Mouse (Mus musculus): ENCODE results near the gene Ubd.
A peak's percentile ranks its signal among the peaks of the same experiment; 100 is the strongest.
"Not testable (repeated sequence)": the region's sequence is repeated elsewhere in the genome, so short reads cannot be mapped to it uniquely, and the experiment has no call there.

The Ubd gene

GRCm38 (mm10) chr17:37193656-37194055 is at the start of gene Ubd:
TSS of gene Ubd (plus strand) at chr17:37193892.
- DNase-seq (ENCODE audit: low spot score) = no peak

DNA sequence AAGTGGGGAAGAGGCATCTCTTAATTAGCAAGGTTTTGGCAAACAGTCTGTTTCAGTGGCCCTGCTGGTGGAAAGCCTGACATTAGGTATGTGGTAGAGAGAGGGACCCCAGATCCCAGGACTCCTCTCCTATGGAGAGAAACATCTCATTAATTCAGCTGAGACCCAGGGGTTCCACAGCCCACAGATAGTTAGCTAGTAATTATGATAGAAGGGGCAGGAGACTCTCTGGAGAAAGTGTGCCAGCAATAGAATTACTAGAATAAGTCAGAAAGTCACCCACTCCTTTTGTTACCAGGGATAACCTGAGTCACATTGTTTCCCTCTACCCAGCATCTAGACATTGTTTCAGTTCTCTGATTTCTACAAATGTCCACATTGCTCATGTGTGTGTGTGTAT is 32.3 kb upstream of the Ubd start, which contains the start of gene Olfr93:
TSS of gene Olfr93 (minus strand) at position 101 of the 400 bp plus-strand sequence.
- DNase-seq (ENCODE audit: low spot score) = no peak

DNA sequence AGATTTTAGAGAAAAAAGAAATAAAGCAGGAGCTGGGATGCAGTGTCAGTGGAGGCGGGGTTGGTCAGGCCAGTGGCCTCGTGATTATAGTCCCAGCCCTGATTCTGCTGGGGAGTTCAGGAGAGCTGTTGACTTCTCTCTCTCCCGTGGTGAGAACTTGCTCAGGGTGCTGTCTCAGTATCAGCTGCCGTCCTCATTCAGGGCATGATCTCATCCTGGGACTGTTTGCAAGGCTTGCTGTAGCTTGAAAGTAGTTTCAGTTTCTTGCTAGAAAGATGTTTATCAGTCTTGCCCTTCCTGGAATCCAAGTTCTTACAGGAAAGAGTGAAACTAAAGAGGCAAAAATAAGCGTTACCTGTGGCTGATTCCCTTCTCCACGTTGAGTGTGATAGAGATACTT is 8.2 kb upstream of the Ubd start:
- DNase-seq (ENCODE audit: low spot score) = no peak

DNA sequence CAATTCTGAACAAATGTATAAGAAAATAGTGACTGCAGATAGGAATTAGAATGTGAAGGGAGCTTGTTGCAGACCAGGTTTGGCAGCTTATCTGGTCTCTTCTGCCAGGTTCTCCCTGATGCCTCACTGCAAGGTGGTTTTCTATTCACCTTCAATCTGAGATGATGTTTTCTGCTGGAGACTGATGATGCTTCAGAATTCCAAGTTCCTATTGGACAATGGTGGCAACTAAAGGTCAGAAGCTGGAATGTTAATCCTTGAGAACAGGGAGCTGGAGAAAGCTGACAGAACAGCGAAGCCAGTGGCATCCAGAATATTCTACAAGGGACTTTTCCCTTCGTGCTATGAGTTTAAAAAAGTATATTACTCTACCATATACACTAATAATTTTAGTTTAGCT is 3.0 kb upstream of the Ubd start:
- DNase-seq (ENCODE audit: low spot score) = peak; percentile 10

DNA sequence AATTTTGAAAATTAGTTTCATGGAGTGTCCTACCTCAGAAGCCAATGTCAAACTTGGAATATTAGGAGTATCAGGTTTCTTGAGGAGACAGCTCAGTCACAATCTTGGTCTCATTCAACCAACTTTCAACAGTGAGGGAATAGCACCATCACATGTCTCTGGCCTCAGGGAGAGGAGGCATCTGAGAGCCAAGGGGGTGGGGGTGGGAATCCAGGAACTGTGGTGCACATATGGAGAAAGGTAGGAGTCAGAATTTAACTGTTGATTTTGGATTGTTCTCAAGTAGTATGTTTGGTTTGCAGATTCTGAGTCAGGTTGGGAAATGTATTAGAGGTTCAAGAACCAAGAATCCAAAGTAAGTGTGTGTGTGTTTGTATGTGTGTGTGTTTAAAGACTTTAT is 660 bp upstream of the Ubd start:
- no peak for DNase-seq (ENCODE audit: low spot score)

GRCm38 (mm10) chr17:37194782-37195181 is 1.1 kb downstream of the Ubd start:
- DNase-seq (ENCODE audit: low spot score) = no peak

- DNase-seq (ENCODE audit: low spot score) = no peak
Measured at GRCm38 (mm10) chr17:37196845-37197724, 3.4 kb downstream of the Ubd start.

DNA sequence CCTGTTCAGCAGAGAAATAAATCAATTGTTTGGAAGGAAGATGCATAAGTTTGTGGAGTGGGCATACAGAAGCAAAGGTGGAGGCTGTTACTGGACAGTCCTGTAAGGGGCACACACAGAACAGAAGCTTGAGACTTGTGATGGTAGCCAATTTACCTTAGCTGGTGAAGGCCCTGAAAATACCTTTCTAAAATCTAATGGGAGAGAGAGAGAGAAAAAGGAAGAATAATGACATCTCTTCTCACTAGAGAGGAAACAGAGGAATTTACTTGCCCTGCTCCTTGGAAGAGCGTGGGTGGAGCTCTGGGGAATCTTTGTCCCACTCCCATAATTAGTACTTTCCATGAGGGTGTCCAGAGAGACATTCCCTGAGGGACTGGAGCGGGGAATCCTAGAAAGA is 7.2 kb downstream of the Ubd start, which contains the start of gene Olfr94:
TSS of gene Olfr94 (minus strand) at position 101 of the 400 bp plus-strand sequence.
- DNase-seq (ENCODE audit: low spot score) = no peak

DNA sequence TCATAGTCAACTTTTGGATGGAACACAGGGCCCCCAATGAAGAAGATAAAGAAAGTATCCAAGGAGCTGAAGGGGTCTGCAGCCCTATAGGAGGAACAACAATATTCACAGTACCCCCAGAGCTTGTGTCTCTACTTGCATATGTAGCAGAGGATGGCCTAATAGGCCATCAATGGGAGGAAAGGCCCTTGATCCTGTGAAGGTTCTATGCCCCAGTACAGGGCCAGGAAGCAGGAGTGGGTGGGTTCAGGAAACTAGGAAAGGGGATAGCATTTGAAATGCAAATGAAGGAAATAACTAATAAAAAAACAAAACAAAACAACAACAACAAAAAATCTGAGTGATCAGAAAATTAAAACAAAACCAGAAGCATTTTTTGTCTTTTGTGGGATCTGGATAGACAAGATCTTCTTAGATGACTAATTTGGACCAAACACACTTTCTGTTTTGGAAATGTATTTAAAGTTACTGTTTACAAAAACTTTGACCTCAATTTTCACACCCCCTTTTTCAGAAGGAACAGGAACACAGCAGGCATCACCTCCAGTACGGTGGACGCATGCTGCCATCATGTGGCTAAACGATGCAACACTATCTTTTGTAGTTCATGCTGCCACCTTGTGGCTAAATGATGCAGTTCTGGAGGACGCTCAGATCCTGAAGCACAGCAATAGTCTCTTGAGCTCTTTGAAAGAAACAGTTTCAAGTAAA is 9.7 kb downstream of the Ubd start:
- peak; percentile 65 for DNase-seq (ENCODE audit: low spot score)

DNA sequence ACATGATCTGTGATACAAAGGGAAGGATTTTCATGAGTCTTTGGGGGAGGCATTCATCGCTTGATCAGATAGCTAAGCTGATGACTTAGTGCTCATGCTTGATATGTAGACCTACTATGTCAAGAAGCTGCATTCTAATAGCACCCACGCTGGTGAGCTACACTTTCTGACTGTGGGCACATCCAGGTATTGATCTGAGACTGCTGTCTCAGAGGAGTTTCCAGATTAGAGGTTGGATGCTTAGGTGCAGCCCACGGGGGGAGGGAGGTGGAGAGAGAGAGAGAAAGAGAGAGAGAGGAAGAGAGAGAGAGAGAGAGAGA is 10.2 kb downstream of the Ubd start:
- no peak for DNase-seq (ENCODE audit: low spot score)

DNA sequence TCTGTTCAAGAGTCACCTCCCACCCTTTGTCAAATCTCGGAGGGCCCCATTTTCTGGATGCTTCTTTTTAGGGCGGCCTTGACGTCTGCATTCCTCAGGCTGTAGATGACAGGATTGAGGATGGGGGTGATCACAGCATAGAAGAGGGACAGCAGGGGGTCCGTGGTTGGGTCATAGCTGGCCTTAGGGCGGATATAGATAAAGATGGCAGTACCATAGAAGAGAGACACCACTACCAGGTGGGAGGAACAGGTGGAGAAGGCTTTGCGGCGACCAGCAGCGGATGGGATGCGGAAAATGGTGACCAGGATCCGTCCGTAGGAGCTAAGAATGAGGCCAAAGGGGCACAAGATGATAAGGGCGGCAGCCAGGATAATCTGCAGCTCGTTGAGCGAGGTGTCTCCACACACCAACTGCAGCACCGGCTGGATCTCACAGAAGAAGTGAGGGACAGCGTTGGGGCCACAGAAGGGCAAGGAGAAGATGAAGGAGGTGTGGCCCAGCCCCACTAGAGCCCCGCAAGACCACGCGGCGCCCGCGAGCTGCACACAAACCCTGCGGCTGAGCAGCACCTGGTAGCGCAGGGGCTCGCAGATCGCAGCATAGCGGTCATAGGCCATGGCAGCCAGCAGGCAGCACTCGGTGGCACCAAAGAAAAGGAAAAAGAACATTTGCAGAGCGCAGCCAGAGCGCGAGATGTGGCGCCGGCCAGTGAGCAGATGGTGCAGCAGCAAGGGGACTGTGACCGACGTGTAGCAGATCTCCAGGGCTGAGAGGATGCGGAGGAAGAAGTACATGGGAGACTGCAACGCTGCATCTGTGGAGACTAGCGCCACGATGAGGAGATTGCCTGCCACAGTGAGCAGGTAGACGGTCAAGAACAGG is 17.4 kb downstream of the Ubd start:
- DNase-seq (ENCODE audit: low spot score) = no peak

DNA sequence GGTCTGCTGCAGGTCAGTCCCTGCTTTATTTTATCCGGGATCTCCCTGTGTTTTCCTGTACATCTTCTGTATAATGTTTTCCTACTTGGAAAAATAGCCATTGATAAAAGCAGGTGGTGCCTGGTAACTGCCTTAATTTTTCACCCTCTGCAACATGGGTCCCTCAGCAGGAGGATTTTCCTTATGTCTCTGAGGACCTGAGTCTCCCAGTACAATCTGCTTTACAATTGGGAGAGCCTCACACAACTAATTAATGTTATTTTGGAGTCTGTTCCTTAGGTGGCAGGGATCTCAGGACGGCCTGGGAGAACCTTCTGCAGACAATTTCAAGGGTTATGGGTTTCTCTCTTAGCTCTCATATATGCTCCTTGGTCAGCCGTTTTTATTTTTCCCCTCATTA is 19.3 kb downstream of the Ubd start, which contains the start of gene Olfr95:
TSS of gene Olfr95 (minus strand) at position 101 of the 400 bp plus-strand sequence.
- DNase-seq (ENCODE audit: low spot score) = no peak

DNA sequence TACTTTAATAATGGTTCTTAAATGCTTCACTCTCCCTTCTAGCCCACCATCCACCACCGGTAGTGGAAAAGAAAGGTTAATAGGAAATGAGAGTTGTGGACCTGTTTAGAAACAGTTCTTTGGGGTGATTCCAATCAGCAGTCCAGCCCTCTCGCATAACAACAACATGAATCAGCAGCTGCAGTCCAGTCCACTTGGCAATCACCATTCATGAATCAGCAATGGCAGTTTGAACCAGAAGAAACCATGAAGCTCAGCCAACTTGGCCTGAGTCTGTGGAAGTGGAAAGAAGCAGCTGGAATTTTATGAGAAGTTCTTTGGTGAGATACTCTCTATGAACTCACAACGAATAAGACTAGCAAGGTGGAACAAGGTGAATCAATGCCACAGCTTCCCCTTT is 24.8 kb downstream of the Ubd start:
- no peak for DNase-seq (ENCODE audit: low spot score)

DNA sequence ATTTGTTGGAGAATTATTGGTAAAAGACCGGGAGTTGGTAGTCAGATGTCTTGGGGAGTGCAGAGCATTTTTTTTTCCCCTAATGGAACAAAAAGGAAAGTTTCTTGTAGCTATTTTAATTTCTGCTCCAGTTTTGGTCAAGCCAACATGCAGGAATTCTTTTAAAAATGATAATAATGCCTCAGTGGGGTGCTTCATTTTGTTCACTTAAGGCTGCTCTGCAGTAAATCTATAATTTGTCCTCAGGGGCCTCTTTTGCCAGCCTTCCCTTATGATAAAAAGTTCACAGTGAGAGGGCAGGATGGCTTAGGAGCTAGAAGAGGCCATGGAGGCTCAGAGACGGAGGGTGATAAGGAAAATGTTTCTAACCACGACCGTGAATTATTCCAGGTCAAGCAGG is 26.2 kb downstream of the Ubd start, which contains the start of gene Olfr96:
TSS of gene Olfr96 (plus strand) at position 301 of the 400 bp plus-strand sequence.
- DNase-seq (ENCODE audit: low spot score) = no peak

DNA sequence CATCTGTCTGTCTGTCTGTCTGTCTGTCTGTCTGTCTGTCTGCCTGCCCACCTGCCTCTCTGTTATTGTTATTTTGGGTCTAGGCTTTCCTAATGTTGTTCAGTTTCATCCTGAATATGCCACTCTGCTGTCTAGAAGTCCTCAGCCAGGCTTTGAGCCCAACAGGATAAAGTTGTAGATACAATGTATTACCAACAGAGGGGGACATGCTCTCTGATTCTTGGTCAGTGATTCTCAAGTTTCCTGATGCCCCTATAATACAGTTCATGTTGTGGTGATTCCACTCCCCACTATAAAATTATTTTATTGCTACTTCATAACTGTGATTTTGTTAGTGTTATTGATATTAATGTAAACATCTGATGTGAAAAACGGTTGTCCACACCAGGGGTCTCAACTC is 28.2 kb downstream of the Ubd start:
- no peak for DNase-seq (ENCODE audit: low spot score)

DNA sequence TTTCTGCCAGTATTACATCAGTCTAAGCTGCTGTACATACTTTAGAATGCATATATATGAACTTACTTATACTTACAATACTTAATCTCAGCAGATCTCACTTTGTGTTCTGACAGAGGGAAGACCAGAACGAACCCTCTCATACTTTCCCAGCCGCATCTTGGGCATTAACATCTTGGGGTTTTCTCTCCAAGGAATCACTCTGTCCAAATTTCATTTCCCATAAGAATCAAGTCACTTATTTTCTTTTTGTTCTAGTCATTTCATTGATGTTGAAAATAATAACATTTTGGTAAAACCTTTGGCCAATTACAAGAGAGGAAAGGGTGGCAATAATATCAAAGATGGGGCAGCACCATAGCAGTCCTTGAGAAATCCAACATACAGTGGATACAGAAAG is 43.5 kb downstream of the Ubd start, which contains the start of gene Olfr97:
TSS of gene Olfr97 (minus strand) at position 101 of the 400 bp plus-strand sequence.
- not testable (repeated sequence) for DNase-seq (ENCODE audit: low spot score)

GRCm38 (mm10) chr17:37242198-37242597 is 48.5 kb downstream of the Ubd start:
- DNase-seq (ENCODE audit: low spot score) = no peak
